Mouse (Mus musculus) liver, adult 2 months (tissue): ENCODE measurements around the gene Rnf212.

Experiments used
- CTCF ChIP-seq: fragments of 200-500 bp; IDR thresholded peaks from 2 replicates; pipeline ENCODE4 v1.5.1; 2011; ENCODE audit warnings: low read depth, low read length, control low read depth
- POLR2A ChIP-seq: fragments of 200-500 bp; IDR thresholded peaks from 2 replicates; pipeline ENCODE4 v1.6.1; 2011; ENCODE audit warnings: low read length, control low read depth; ENCODE audit not compliant: insufficient read depth; ENCODE audit errors: extremely low read depth

DNA sequence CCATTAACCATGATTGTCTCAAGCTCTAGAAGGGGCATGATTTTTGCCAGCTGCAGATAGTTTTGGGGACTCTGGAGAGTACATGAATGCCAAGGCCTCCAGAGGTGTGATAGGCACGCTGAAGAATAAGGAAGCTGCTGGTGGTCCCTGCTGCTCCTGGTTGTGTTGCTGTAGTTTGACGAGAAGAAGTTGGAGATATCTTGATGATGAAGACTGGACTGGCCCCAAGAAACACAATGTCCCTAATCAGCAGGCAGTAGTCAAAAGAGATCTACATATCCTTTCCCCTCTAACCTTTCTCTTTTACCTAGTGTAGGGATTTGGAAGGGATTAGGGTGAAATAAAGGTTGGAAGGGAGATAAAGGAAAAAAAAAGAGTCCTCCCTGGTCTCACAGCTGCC, 32.2 kb downstream of the Rnf212 start:
- no peak for TF ChIP-seq POLR2A
- TF ChIP-seq CTCF: no peak
